In the genomic region with DNA sequence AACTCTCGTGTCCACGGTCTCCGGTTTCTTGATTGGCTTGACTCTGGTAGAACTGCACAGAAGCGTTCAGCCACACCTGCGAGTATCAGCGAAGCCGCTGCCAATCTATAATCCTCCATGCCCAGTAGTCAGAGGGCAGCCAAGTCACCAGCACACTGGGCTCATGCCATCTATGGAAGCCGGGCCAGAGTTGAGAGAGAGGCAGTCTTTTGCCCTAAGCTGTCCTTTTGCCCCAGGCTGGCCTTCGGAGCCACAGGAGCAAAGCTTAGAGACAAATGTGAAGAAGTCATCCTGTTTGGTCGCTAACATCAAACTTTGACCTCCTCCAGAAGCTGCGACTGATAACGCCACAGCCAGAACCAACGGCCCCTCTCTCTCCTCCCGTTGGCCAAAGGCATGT, we compare ENCODE assay signal across 47 mouse cellular contexts. TPM values are rescaled to one million over a fixed set of nuclear protein-coding genes. Genes with fewer than 3 reads are reported as not detected.
"Had no signal": no experiment of that assay in that cellular context is flagged by ENCODE, and none has a peak within 500 bp of the region (broad histone marks: within the 10 kb centered on the region; RNA-seq: fewer than 3 reads in every experiment).

No protein-coding gene starts in this region.

- H3K9ac ChIP-seq: heart, embryonic 12.5 days; heart, embryonic 13.5 days; heart, embryonic 15.5 days; hindbrain, embryonic 12.5 days; hindbrain, embryonic 13.5 days; hindbrain, embryonic 14.5 days; hindbrain, embryonic 15.5 days; intestine, embryonic 15.5 days; kidney, embryonic 15.5 days had no signal

- H3K4me2 ChIP-seq: heart, embryonic 11.5 days; heart, embryonic 12.5 days; heart, embryonic 13.5 days; heart, embryonic 15.5 days; hindbrain, embryonic 12.5 days; hindbrain, embryonic 13.5 days; hindbrain, embryonic 14.5 days; hindbrain, embryonic 15.5 days; intestine, embryonic 15.5 days; kidney, embryonic 15.5 days had no signal

- H3K4me3 ChIP-seq: heart, embryonic 12.5 days; heart, embryonic 13.5 days; heart, embryonic 15.5 days; hindbrain, embryonic 10.5 days; hindbrain, embryonic 12.5 days; hindbrain, embryonic 13.5 days; hindbrain, embryonic 15.5 days; intestine, embryonic 15.5 days; kidney, embryonic 15.5 days; layer of hippocampus, adult 2 months had no signal

- H3K4me1 ChIP-seq: intestine, embryonic 15.5 days; kidney, embryonic 15.5 days had no signal

- H3K9me3 ChIP-seq: heart, embryonic 12.5 days; heart, embryonic 13.5 days; heart, embryonic 15.5 days; hindbrain, embryonic 10.5 days; hindbrain, embryonic 12.5 days; hindbrain, embryonic 13.5 days; hindbrain, embryonic 15.5 days; intestine, embryonic 15.5 days; kidney, embryonic 15.5 days had no signal

- DNase-seq: heart, postnatal 10 days; heart, postnatal 14 days; heart, postnatal 36 days; heart, postnatal 4 days; kidney, adult 11 months; kidney, adult 18-20 months; kidney, adult 2 months; kidney, adult 8-10 months; kidney, adult 9 months; kidney, postnatal 10 days; kidney, postnatal 14 days; kidney, postnatal 25 days; kidney, postnatal 36 days; kidney, postnatal 4 days; layer of hippocampus, adult 9-11 months; layer of hippocampus, postnatal 36 days had no signal

- ATAC-seq: hindbrain, embryonic 16.5 days; hindbrain, postnatal 0 days; inflammation-experienced regulatory T-cells, adult 6 months; intestine, embryonic 15.5 days; intestine, embryonic 16.5 days; intestine, postnatal 0 days had no signal

- H3K36me3 ChIP-seq: heart, embryonic 12.5 days; heart, embryonic 13.5 days; heart, embryonic 15.5 days; hindbrain, embryonic 10.5 days; hindbrain, embryonic 12.5 days; hindbrain, embryonic 13.5 days; hindbrain, embryonic 15.5 days; intestine, embryonic 15.5 days; kidney, embryonic 15.5 days had no signal

- H3K27ac ChIP-seq: heart, embryonic 13.5 days; heart, embryonic 15.5 days; hindbrain, embryonic 10.5 days; hindbrain, embryonic 12.5 days; hindbrain, embryonic 13.5 days; hindbrain, embryonic 14.5 days; hindbrain, embryonic 15.5 days; hindbrain, postnatal 0 days; intestine, embryonic 15.5 days; kidney, embryonic 15.5 days; kidney, postnatal 0 days had no signal

- H3K27me3 ChIP-seq: intestine, embryonic 15.5 days had no signal

RNA-seq across cellular contexts. Expression of gene Opalin, which starts 6.7 kb away (rescaled TPM):
- total RNA-seq: heart, postnatal 10 days; heart, postnatal 14 days; heart, postnatal 25 days; heart, postnatal 36 days; heart, postnatal 4 days; hematopoietic stem cell, adult 5-6 weeks; hindbrain, postnatal 0 days had no signal
- polyA plus RNA-seq: heart, embryonic 15.5 days; heart, embryonic 16.5 days; heart, postnatal 0 days; hindbrain, embryonic 10.5 days; hindbrain, embryonic 11.5 days; hindbrain, embryonic 12.5 days; hindbrain, embryonic 13.5 days; hindbrain, embryonic 14.5 days; hindbrain, embryonic 15.5 days; hindbrain, embryonic 16.5 days; hindbrain, postnatal 0 days; inflammation-experienced regulatory T-cells, adult 6 months; intestine, embryonic 14.5 days; intestine, embryonic 15.5 days; intestine, embryonic 16.5 days; intestine, postnatal 0 days; kidney, adult 2 months; kidney, embryonic 14.5 days; kidney, embryonic 15.5 days; kidney, embryonic 16.5 days; kidney, postnatal 0 days; large intestine, adult 2 months had no signal

RNA-seq across cellular contexts. Expression of gene Dntt, which starts 54.6 kb away (rescaled TPM):
- total RNA-seq: heart, postnatal 25 days; heart, postnatal 36 days; heart, postnatal 4 days; hindbrain, postnatal 0 days; layer of hippocampus, adult 18-20 months; layer of hippocampus, adult 2 months; layer of hippocampus, postnatal 25 days; layer of hippocampus, postnatal 36 days; left cerebral cortex, adult 18-20 months had no signal
- polyA plus RNA-seq: heart, embryonic 11.5 days; heart, embryonic 12.5 days; heart, embryonic 13.5 days; heart, embryonic 14.5 days; heart, postnatal 0 days; hindbrain, embryonic 10.5 days; hindbrain, embryonic 11.5 days; hindbrain, embryonic 13.5 days; hindbrain, embryonic 15.5 days; intestine, embryonic 14.5 days; intestine, embryonic 15.5 days; intestine, embryonic 16.5 days; intestine, postnatal 0 days had no signal
